Mouse (Mus musculus) liver, postnatal 0 days (tissue): Measurements from ENCODE around the gene Flad1.

Source experiments
- CTCF ChIP-seq: sonication (generic); IDR thresholded peaks from 2 replicates; pipeline ENCODE4 v1.5.1; 2016; ENCODE audit warnings: antibody characterized with exemption, low read depth
- EP300 ChIP-seq: IDR thresholded peaks from 2 replicates; pipeline ENCODE4 v1.6.1; 2016; ENCODE audit warnings: antibody characterized with exemption, low read depth, mild to moderate bottlenecking

DNA sequence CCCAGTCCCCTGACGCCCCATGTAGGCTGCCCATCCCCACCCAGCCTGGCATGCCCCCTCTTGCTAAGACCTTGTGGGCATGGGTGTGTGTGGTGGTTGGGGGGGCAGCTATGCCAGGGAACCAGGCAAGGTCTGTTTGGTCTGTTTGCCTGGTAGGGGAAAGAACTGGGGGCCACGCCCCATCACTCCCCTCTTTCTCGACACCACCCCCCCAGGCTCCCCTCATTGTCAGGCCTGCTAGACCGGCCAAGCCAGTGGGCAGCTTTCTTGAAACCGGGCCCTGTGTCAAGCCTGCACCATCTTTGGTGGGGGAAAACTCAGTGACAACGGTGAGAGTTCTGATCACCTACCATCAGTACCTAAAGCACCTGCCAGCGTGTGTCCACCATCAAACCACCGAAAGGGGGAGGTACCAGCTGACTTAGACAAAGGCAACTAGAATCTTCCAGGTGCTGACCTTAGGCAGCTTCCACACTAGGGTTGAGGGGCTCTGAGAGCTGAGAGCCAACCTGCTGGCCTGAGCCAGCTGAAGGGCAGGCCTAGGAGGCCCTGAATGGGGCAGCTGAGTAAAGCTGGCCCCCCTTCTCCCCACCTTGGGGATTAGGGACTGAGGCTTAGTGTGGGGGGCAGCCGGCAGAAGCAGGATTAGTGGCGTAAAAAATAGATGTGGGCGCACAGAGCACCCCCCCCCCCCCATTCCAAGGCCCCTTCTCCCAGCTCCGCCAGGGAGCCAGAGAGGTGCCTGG is 27.2 kb downstream of the Flad1 start:
- TF ChIP-seq CTCF (no peak), EP300 (no peak)
